Comparison of ENCODE assay signal across 9 mouse cellular contexts in the genomic region with DNA sequence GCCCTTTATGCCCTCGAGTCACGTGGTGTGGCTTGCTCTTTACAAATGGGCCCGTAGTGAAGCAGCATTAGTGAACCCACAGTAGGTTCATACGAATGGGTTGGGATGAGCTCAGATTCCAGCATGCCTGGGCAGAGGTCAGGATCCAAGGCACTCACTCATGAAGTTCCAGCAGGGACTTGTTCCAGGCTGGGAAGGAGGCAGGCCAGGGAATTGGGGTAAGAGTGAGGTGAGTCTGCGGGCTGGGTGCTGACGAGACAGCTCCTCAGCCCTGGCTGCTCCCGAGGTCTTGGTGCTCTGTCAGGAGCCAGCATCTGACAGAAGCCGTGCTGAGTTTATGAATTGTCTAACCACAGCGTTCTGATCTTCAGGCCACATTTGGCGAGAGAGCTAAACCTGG.
DNase-seq lines count a peak whose midpoint lies in the region; ATAC-seq lines count a peak whose summit lies in the region.
"Had no signal": no experiment of that assay in that cellular context is flagged by ENCODE, and none has a peak within 500 bp of the region (broad histone marks: within the 10 kb centered on the region; RNA-seq: fewer than 3 reads in every experiment).

No protein-coding gene starts in this region.

- no peaks in the 10 kb centered on the region for H3K36me3 ChIP-seq in embryonic facial prominence, embryonic 15.5 days

- no peak overlapping the region for H3K4me3 ChIP-seq in embryonic facial prominence, embryonic 15.5 days (replicated peaks)

- H3K4me1 ChIP-seq in embryonic facial prominence, embryonic 15.5 days = peaks cover 32% of the 10 kb centered on the region

- peak; percentile 37 for DNase-seq in gastrocnemius, postnatal 14 days
- no peak for DNase-seq in gastrocnemius, postnatal 25 days
- DNase-seq in Muller cell, postnatal 12 days (ENCODE audit: inconsistent ontology term) = peak; percentile 84
- DNase-seq in kidney, postnatal 36 days = peak; percentile 80 to 89
- no peak for DNase-seq in cerebellum, postnatal 25 days
- DNase-seq in urinary bladder, adult 18-20 months (ENCODE audit: low spot score in 2 of 2) = no peak
- DNase-seq: cerebellum, adult 11-12 months had no signal

- no peak overlapping the region for H3K4me2 ChIP-seq in embryonic facial prominence, embryonic 15.5 days (replicated peaks)

- H3K27me3 ChIP-seq in embryonic facial prominence, embryonic 15.5 days = peaks cover 4% of the 10 kb centered on the region; the same call in 1 of the 2 replicates

- H3K9me3 ChIP-seq in embryonic facial prominence, embryonic 15.5 days (replicated peaks) = no peaks in the 10 kb centered on the region

- peak; percentile 49; the same call in 1 of the 2 replicates for ATAC-seq in embryonic facial prominence, embryonic 15.5 days (ENCODE audit: insufficient number of reproducible peaks, low FRiP score, low TSS enrichment, low read depth)
- no peak for ATAC-seq in activated CD4-positive, CD25-positive, alpha-beta regulatory T cell, adult 4 months

- no peak overlapping the region; the same call in 1 of the 2 replicates for H3K27ac ChIP-seq in embryonic facial prominence, embryonic 15.5 days (replicated peaks)

- intact Hi-C loops in gastrocnemius, postnatal 14 days (cut with DNase I; ENCODE audit: low total_unique reads) = no loop called here

- WGBS in embryonic facial prominence, embryonic 15.5 days = 27% methylated on average over 10 of the region's 10 CpGs

- no peak overlapping the region for H3K9ac ChIP-seq in embryonic facial prominence, embryonic 15.5 days

Comparison
In these comparisons a context has a peak if more than half of its experiments do, and no peak if none do; other contexts are left out.
1. DNase-seq: peak in gastrocnemius, postnatal 14 days (single experiment), Muller cell, postnatal 12 days (single experiment) and kidney, postnatal 36 days (2 of 2); none in gastrocnemius, postnatal 25 days (single experiment), cerebellum, postnatal 25 days (0 of 2) and urinary bladder, adult 18-20 months (0 of 2).